ENCODE assay signal across 18 mouse cellular contexts in genomic region chr10:83878745-83879144, GRCm38 (mm10).
"Had no signal": no experiment of that assay in that cellular context is flagged by ENCODE, and none has a peak within 500 bp of the region (broad histone marks: within the 10 kb centered on the region; RNA-seq: fewer than 3 reads in every experiment).

No protein-coding gene starts in this region.

- H3K4me2 ChIP-seq: lung, embryonic 14.5 days; midbrain, embryonic 12.5 days; neural tube, embryonic 13.5 days; neural tube, embryonic 15.5 days had no signal

- H3K27me3 ChIP-seq: midbrain, embryonic 12.5 days; neural tube, embryonic 13.5 days; neural tube, embryonic 15.5 days had no signal

- H3K9me3 ChIP-seq: midbrain, embryonic 10.5 days; midbrain, embryonic 12.5 days; neural tube, embryonic 13.5 days; neural tube, embryonic 15.5 days had no signal

- H3K27ac ChIP-seq: midbrain, embryonic 10.5 days; midbrain, embryonic 12.5 days; neural tube, embryonic 13.5 days; neural tube, embryonic 15.5 days had no signal

- H3K4me3 ChIP-seq: midbrain, embryonic 10.5 days; midbrain, embryonic 12.5 days; myocyte; neural tube, embryonic 13.5 days; neural tube, embryonic 15.5 days had no signal

- ATAC-seq: midbrain, embryonic 16.5 days had no signal

- H3K4me1 ChIP-seq: midbrain, embryonic 10.5 days; midbrain, embryonic 12.5 days; neural tube, embryonic 13.5 days; neural tube, embryonic 15.5 days had no signal

- H3K9ac ChIP-seq: lung, embryonic 14.5 days; midbrain, embryonic 12.5 days; neural tube, embryonic 13.5 days; neural tube, embryonic 15.5 days had no signal

- DNase-seq: lung, embryonic 14.5 days; lung, postnatal 10 days; lung, postnatal 4 days; midbrain, embryonic 14.5 days; retina, postnatal 1 day; right cerebral cortex, adult 18-20 months; right cerebral cortex, postnatal 25 days; right cerebral cortex, postnatal 4 days; spleen, adult 18-20 months; thymus, adult 18-20 months; thymus, postnatal 14 days; thymus, postnatal 36 days had no signal

- H3K36me3 ChIP-seq: midbrain, embryonic 10.5 days; midbrain, embryonic 12.5 days; neural tube, embryonic 13.5 days; neural tube, embryonic 15.5 days had no signal
